Comparison of ENCODE assay signal across 31 mouse cellular contexts in the genomic region with DNA sequence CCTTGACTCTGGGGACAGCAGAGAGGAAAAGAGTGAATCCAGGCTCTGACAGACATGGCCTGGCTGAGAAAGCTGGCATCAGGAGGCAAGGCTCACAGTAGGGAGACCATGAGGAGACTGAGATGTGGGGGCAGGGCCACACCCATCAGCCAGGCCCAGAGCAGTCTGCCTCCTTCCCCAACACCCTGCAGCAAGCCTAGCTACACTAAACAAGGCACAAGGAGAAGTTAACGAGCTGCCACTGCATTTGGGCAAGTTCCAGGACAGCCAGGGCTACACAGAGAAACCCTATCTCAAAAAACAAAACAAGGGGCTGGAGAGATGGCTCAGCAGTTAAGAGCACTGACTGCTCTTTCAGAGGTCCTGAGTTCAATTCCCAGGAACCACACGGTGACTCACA. TPM values are rescaled to one million over a fixed set of nuclear protein-coding genes. Genes with fewer than 3 reads are reported as not detected.
DNase-seq lines count a peak whose midpoint lies in the region; ATAC-seq and TF ChIP-seq lines count a peak whose summit lies in the region.
"Had no signal": no experiment of that assay in that cellular context is flagged by ENCODE, and none has a peak within 500 bp of the region (broad histone marks: within the 10 kb centered on the region; RNA-seq: fewer than 3 reads in every experiment).

No protein-coding gene starts in this region.

- TF ChIP-seq CTCF in MEL (IDR thresholded peaks at IDR 0.05 in 2 of 3, conservative IDR thresholded peaks at IDR 0.05 in 1 of 3; ENCODE audit: control insufficient read depth in 1 of 3, insufficient read depth in 1 of 3, low read depth in 2 of 3, low read length in 3 of 3, poor library complexity in 1 of 3, severe bottlenecking in 1 of 3): no peak

- peak in 1 of 2 experiments; percentile 23; a peak in 1 of 4 replicates for TF ChIP-seq POLR2A in MEL (IDR thresholded peaks at IDR 0.05; ENCODE audit: control insufficient read depth in 1 of 2, insufficient read depth in 1 of 2, low read depth in 1 of 2, low read length in 2 of 2, poor library complexity in 1 of 2)

- H3K79me2 ChIP-seq in MEL (ENCODE audit: control insufficient read depth, insufficient read depth, low read length, poor library complexity): peaks cover 12% of the 10 kb centered on the region

- TF ChIP-seq RAD21 in MEL (IDR thresholded peaks at IDR 0.05; ENCODE audit: low read depth, low read length): no peak

- ATAC-seq in lung, embryonic 16.5 days (ENCODE audit: low read depth): peak; percentile 43; the same call in 1 of the 2 replicates
- ATAC-seq in liver, embryonic 12.5 days: peak; percentile 35; the same call in 1 of the 2 replicates
- ATAC-seq in megakaryocyte progenitor cell, adult 5-6 weeks (replicated peaks; ENCODE audit: poor library complexity): peak; percentile 45
- ATAC-seq: forebrain, postnatal 0 days; inflammation-experienced regulatory T-cells, adult 6 months had no signal

- H3K4me2 ChIP-seq in lung, embryonic 16.5 days (ENCODE audit: low read depth, low read length): no peak overlapping the region
- H3K4me2 ChIP-seq in liver, embryonic 12.5 days: peak overlapping the region; percentile 3
- H3K4me2 ChIP-seq: embryonic facial prominence, embryonic 15.5 days; forebrain, embryonic 12.5 days; heart, embryonic 13.5 days; hindbrain, embryonic 15.5 days; kidney, embryonic 15.5 days; neural tube, embryonic 15.5 days had no signal

- TF ChIP-seq EP300 in MEL (IDR thresholded peaks at IDR 0.05; ENCODE audit: low read depth in 1 of 2, low read length in 2 of 2): peak in 1 of 2 experiments; percentile 58; a peak in 2 of 4 replicates

- H3K27me3 ChIP-seq in lung, embryonic 16.5 days (ENCODE audit: control insufficient read depth, insufficient read depth, low read depth, low read length): no peaks in the 10 kb centered on the region
- no peaks in the 10 kb centered on the region for H3K27me3 ChIP-seq in MEL (ENCODE audit: control insufficient read depth in 1 of 2, insufficient read depth in 2 of 2, low read length in 2 of 2)
- no peaks in the 10 kb centered on the region for H3K27me3 ChIP-seq in liver, embryonic 12.5 days (replicated peaks)
- H3K27me3 ChIP-seq: CH12.LX; embryonic facial prominence, embryonic 15.5 days; forebrain, embryonic 12.5 days; heart, embryonic 13.5 days; hindbrain, embryonic 15.5 days; kidney, embryonic 15.5 days; neural tube, embryonic 15.5 days had no signal

- H3K36me3 ChIP-seq in lung, embryonic 16.5 days (ENCODE audit: control insufficient read depth, insufficient read depth, low read length): no peaks in the 10 kb centered on the region
- H3K36me3 ChIP-seq in MEL (ENCODE audit: control insufficient read depth in 1 of 2, insufficient read depth in 2 of 2, low read length in 2 of 2): peaks cover 0 to 58% of the 10 kb centered on the region in 2 experiments; a peak in 2 of 4 replicates
- H3K36me3 ChIP-seq in liver, embryonic 12.5 days: no peaks in the 10 kb centered on the region
- H3K36me3 ChIP-seq: embryonic facial prominence, embryonic 15.5 days; forebrain, embryonic 12.5 days; heart, embryonic 13.5 days; hindbrain, embryonic 15.5 days; kidney, embryonic 15.5 days; neural tube, embryonic 15.5 days had no signal

- H3K4me3 ChIP-seq in lung, embryonic 16.5 days (ENCODE audit: low read length): no peak overlapping the region
- peak overlapping the region in 1 of 2 experiments; percentile 5; a peak in 1 of 4 replicates for H3K4me3 ChIP-seq in MEL (ENCODE audit: control insufficient read depth in 1 of 2, insufficient read depth in 1 of 2, low read depth in 2 of 2, low read length in 2 of 2)
- no peak overlapping the region for H3K4me3 ChIP-seq in liver, embryonic 12.5 days
- H3K4me3 ChIP-seq: embryonic facial prominence, embryonic 15.5 days; forebrain, embryonic 12.5 days; heart, adult 2 months; heart, embryonic 13.5 days; hindbrain, embryonic 15.5 days; kidney, embryonic 15.5 days; neural tube, embryonic 15.5 days had no signal

- 0 out of 2 replicates have a peak, but pooled peaks cover 2% of the 10 kb centered on the region for H3K4me1 ChIP-seq in lung, embryonic 16.5 days (replicated peaks; ENCODE audit: control insufficient read depth, insufficient read depth, low read length)
- peaks cover 27 to 64% of the 10 kb centered on the region in 2 experiments for H3K4me1 ChIP-seq in MEL (ENCODE audit: control insufficient read depth in 1 of 2, insufficient read depth in 2 of 2, low read length in 2 of 2)
- H3K4me1 ChIP-seq in liver, embryonic 12.5 days: peaks cover 91% of the 10 kb centered on the region
- H3K4me1 ChIP-seq: embryonic facial prominence, embryonic 15.5 days; forebrain, embryonic 12.5 days; hindbrain, embryonic 15.5 days; neural tube, embryonic 15.5 days had no signal

- WGBS in lung, embryonic 16.5 days: 37% methylated on average over 2 of the region's 2 CpGs
- WGBS in liver, embryonic 12.5 days (ENCODE audit: insufficient replicate concordance): 38% methylated on average over 2 of the region's 2 CpGs

- no peak overlapping the region for H3K27ac ChIP-seq in lung, embryonic 16.5 days (ENCODE audit: low read length)
- peak overlapping the region; percentile 91 for H3K27ac ChIP-seq in MEL (ENCODE audit: control insufficient read depth, low read depth, low read length)
- H3K27ac ChIP-seq in liver, embryonic 12.5 days: peak overlapping the region; percentile 85; the same call in 1 of the 2 replicates
- H3K27ac ChIP-seq: embryonic facial prominence, embryonic 15.5 days; forebrain, embryonic 12.5 days; heart, adult 2 months; heart, embryonic 13.5 days; hindbrain, embryonic 15.5 days; kidney, embryonic 15.5 days; neural tube, embryonic 15.5 days had no signal

- DNase-seq in lung, adult 18-20 months: no peak
- DNase-seq in MEL (ENCODE audit: low read depth, low spot score): peak; percentile 92
- DNase-seq in kidney, postnatal 36 days: no peak
- no peak for DNase-seq in cerebellum, postnatal 10 days
- DNase-seq: adrenal gland, postnatal 14 days; cerebellum, adult 11-12 months; cerebellum, adult 9-11 months; forebrain, postnatal 0 days; heart, adult 2 months; heart, postnatal 10 days; kidney, adult 11 months; layer of hippocampus, adult 9-11 months; midbrain, embryonic 14.5 days; right cerebral cortex, postnatal 25 days; thymus, adult 2 months; thymus, postnatal 36 days had no signal

- no peaks in the 10 kb centered on the region for H3K9me3 ChIP-seq in lung, embryonic 16.5 days (ENCODE audit: control insufficient read depth, low read length)
- H3K9me3 ChIP-seq in MEL (replicated peaks; ENCODE audit: insufficient read depth, low read length): no peaks in the 10 kb centered on the region
- H3K9me3 ChIP-seq in liver, embryonic 12.5 days (replicated peaks): no peaks in the 10 kb centered on the region
- H3K9me3 ChIP-seq: embryonic facial prominence, embryonic 15.5 days; forebrain, embryonic 12.5 days; heart, embryonic 13.5 days; hindbrain, embryonic 15.5 days; kidney, embryonic 15.5 days; neural tube, embryonic 15.5 days had no signal

- no peak overlapping the region for H3K9ac ChIP-seq in lung, embryonic 16.5 days (ENCODE audit: low read length)
- H3K9ac ChIP-seq in MEL (ENCODE audit: control insufficient read depth, low read depth, low read length, poor library complexity, severe bottlenecking): peak overlapping the region; percentile 45
- H3K9ac ChIP-seq in liver, embryonic 12.5 days: no peak overlapping the region
- H3K9ac ChIP-seq: embryonic facial prominence, embryonic 15.5 days; forebrain, embryonic 12.5 days; forebrain, postnatal 0 days; heart, embryonic 13.5 days; hindbrain, embryonic 15.5 days; kidney, embryonic 15.5 days; neural tube, embryonic 15.5 days had no signal

RNA-seq across cellular contexts. Expression of gene Spn, which starts 4.6 kb away (rescaled TPM):
- polyA plus RNA-seq in lung, embryonic 16.5 days (2015; fragmentation: Nextera tagmentation; extraction: Ambion mirVana): 0.44 and 0.70 TPM in 2 replicates
- total RNA-seq in MEL (2012; rRNA removed): 169 and 182 TPM in 2 replicates
- polyA plus RNA-seq in MEL (2012; ENCODE audit: insufficient read depth in 1 of 2, insufficient read length in 2 of 2, low read depth in 1 of 2, low replicate concordance in 2 of 2, missing spikeins in 1 of 2): 100 to 1,000 TPM; 135 to 184 TPM
- 7.3 and 7.4 TPM in 2 replicates for polyA plus RNA-seq in liver, embryonic 12.5 days (2016; fragmentation: Nextera tagmentation; extraction: Ambion mirVana)
- 86.0 and 93.4 TPM in 2 replicates for total RNA-seq in megakaryocyte progenitor cell, adult 5-6 weeks (2015)
- 294 and 316 TPM in 2 replicates for total RNA-seq in megakaryocyte progenitor cell, adult 5-6 weeks (2017)
- polyA plus RNA-seq: midbrain, embryonic 14.5 days had no signal

RNA-seq across cellular contexts. Expression of gene Qprt, which starts 20.2 kb away (rescaled TPM):
- polyA plus RNA-seq in lung, embryonic 16.5 days (2015; fragmentation: Nextera tagmentation; extraction: Ambion mirVana): 0.43 and 1.2 TPM in 2 replicates
- 2.5 and 2.7 TPM in 2 replicates for total RNA-seq in MEL (2012; rRNA removed)
- 1 to 10 TPM in 1 of 2 experiments, not detected in 1; 3.7 TPM for polyA plus RNA-seq in MEL (2012; ENCODE audit: insufficient read depth in 1 of 2, insufficient read length in 2 of 2, low read depth in 1 of 2, low replicate concordance in 2 of 2, missing spikeins in 1 of 2)
- 36.5 and 40.3 TPM in 2 replicates for polyA plus RNA-seq in liver, embryonic 12.5 days (2016; fragmentation: Nextera tagmentation; extraction: Ambion mirVana)
- 2.0 and 3.5 TPM in 2 replicates for total RNA-seq in megakaryocyte progenitor cell, adult 5-6 weeks (2015)
- 1.1 and 1.9 TPM in 2 replicates for total RNA-seq in megakaryocyte progenitor cell, adult 5-6 weeks (2017)
- total RNA-seq: heart, adult 2 months had no signal

RNA-seq across cellular contexts. Expression of gene AI467606, which starts 51.1 kb away (rescaled TPM):
- polyA plus RNA-seq in lung, embryonic 16.5 days (2015; fragmentation: Nextera tagmentation; extraction: Ambion mirVana): 11.5 and 12.8 TPM in 2 replicates
- 51.1 and 54.9 TPM in 2 replicates for total RNA-seq in MEL (2012; rRNA removed)
- polyA plus RNA-seq in MEL (2012; ENCODE audit: insufficient read depth in 1 of 2, insufficient read length in 2 of 2, low read depth in 1 of 2, low replicate concordance in 2 of 2, missing spikeins in 1 of 2): 100 to 1,000 TPM in 1 of 2 experiments, 10 to 100 TPM in 1; 79.4 to 101 TPM
- 8.3 and 8.5 TPM in 2 replicates for polyA plus RNA-seq in liver, embryonic 12.5 days (2016; fragmentation: Nextera tagmentation; extraction: Ambion mirVana)
- 27.4 and 27.5 TPM in 2 replicates for total RNA-seq in megakaryocyte progenitor cell, adult 5-6 weeks (2015)
- 17.5 and 20.6 TPM in 2 replicates for total RNA-seq in megakaryocyte progenitor cell, adult 5-6 weeks (2017)

RNA-seq across cellular contexts. Expression of gene Cd2bp2, which starts 53.6 kb away (rescaled TPM):
- polyA plus RNA-seq in lung, embryonic 16.5 days (2015; fragmentation: Nextera tagmentation; extraction: Ambion mirVana): 53.9 and 54.0 TPM in 2 replicates
- 55.6 and 64.8 TPM in 2 replicates for total RNA-seq in MEL (2012; rRNA removed)
- 10 to 100 TPM in 1 of 2 experiments, not detected in 1; 56.7 TPM for polyA plus RNA-seq in MEL (2012; ENCODE audit: insufficient read depth in 1 of 2, insufficient read length in 2 of 2, low read depth in 1 of 2, low replicate concordance in 2 of 2, missing spikeins in 1 of 2)
- 35.0 and 36.0 TPM in 2 replicates for polyA plus RNA-seq in liver, embryonic 12.5 days (2016; fragmentation: Nextera tagmentation; extraction: Ambion mirVana)
- 16.8 and 17.4 TPM in 2 replicates for total RNA-seq in megakaryocyte progenitor cell, adult 5-6 weeks (2015)
- 56.0 and 65.7 TPM in 2 replicates for total RNA-seq in megakaryocyte progenitor cell, adult 5-6 weeks (2017)

RNA-seq across cellular contexts. Expression of gene Zg16, which starts 55.1 kb away (rescaled TPM):
- polyA plus RNA-seq in lung, embryonic 16.5 days (2015; fragmentation: Nextera tagmentation; extraction: Ambion mirVana): 7.1 TPM in 1 of 2 replicates, not detected in the other
- 57.1 and 89.3 TPM in 2 replicates for total RNA-seq in MEL (2012; rRNA removed)
- 10 to 100 TPM in 1 of 2 experiments, not detected in 1; 50.4 TPM for polyA plus RNA-seq in MEL (2012; ENCODE audit: insufficient read depth in 1 of 2, insufficient read length in 2 of 2, low read depth in 1 of 2, low replicate concordance in 2 of 2, missing spikeins in 1 of 2)
- not detected in 2 replicates for polyA plus RNA-seq in liver, embryonic 12.5 days (2016; fragmentation: Nextera tagmentation; extraction: Ambion mirVana)
- 4.4 and 4.7 TPM in 2 replicates for total RNA-seq in megakaryocyte progenitor cell, adult 5-6 weeks (2015)
- total RNA-seq in megakaryocyte progenitor cell, adult 5-6 weeks (2017): 1.7 and 4.0 TPM in 2 replicates
- total RNA-seq: adrenal gland, postnatal 14 days; CH12.LX; ES-E14; forebrain, postnatal 0 days; gastrocnemius, adult 8-10 months; heart, adult 2 months; heart, postnatal 10 days; left cerebral cortex, postnatal 10 days had no signal
- polyA plus RNA-seq: embryonic facial prominence, embryonic 15.5 days; forebrain, embryonic 12.5 days; forebrain, postnatal 0 days; heart, adult 2 months; heart, embryonic 13.5 days; hindbrain, embryonic 15.5 days; kidney, embryonic 15.5 days; limb, embryonic 11.5 days; midbrain, embryonic 14.5 days; neural tube, embryonic 15.5 days had no signal

Comparison
In these comparisons a context has a peak if more than half of its experiments do, and no peak if none do; other contexts are left out.
1. RNA of gene Spn, which starts 4.6 kb away (polyA plus RNA-seq): 135 to 184 TPM in MEL; 7.3 to 7.4 TPM in liver, embryonic 12.5 days and 0.44 to 0.70 TPM in lung, embryonic 16.5 days; every median in the first group is over 10 times any median in the second.
2. Peak in every context shown above with its lines, with median percentiles within 50 percentile points of each other: ATAC-seq.